Mouse (Mus musculus) heart, embryonic 14.5 days (tissue): ENCODE measurements at regions not wholly inside any gene's neighbourhood (a gene's known extent, or its start where the extent isn't known, plus 50 kb on each side); places are given as distances from the start of the nearest gene placed in this dataset.

Experiments used
- ATAC-seq: fragments of 200-750 bp; cut with Nextera tagmentation; 2 replicates; pipeline ENCODE4 v1.8.0; 2017; ENCODE audit warnings: low read depth, moderate TSS enrichment; ENCODE audit not compliant: insufficient number of reproducible peaks, insufficient read depth, low FRiP score
- H3K27ac ChIP-seq, 2 experiments: fragments of 200-500 bp in 1 of 2; fragments of 300-500 bp in 1 of 2; sonication (generic) in 1 of 2; replicated peaks in 1 of 2; 2 replicates each; pipeline ENCODE4 v1.5.1; 2012 to 2014; ENCODE audit warnings: low read depth in 2 of 2, low read length in 2 of 2, control low read depth in 1 of 2, mild to moderate bottlenecking in 1 of 2, mixed read lengths in 1 of 2; ENCODE audit not compliant: control insufficient read depth in 1 of 2, insufficient read depth in 1 of 2
- H3K27me3 ChIP-seq: fragments of 300-500 bp; sonication (generic); 2 replicates; pipeline ENCODE4 v1.6.1; 2014; ENCODE audit warnings: mild to moderate bottlenecking, low read length, control low read depth; ENCODE audit not compliant: control insufficient read depth, insufficient read depth
- H3K36me3 ChIP-seq: fragments of 300-500 bp; sonication (generic); 2 replicates; pipeline ENCODE4 v1.6.1; 2014; ENCODE audit warnings: mild to moderate bottlenecking, control low read depth, low read length, mixed read lengths; ENCODE audit not compliant: control insufficient read depth, insufficient read depth
- H3K4me1 ChIP-seq, 2 experiments: fragments of 200-500 bp in 1 of 2; fragments of 300-500 bp in 1 of 2; sonication (generic) in 1 of 2; 2 replicates each; pipeline ENCODE4 v1.6.1; 2012 to 2014; ENCODE audit warnings: low read length in 2 of 2, control low read depth in 1 of 2, mixed read lengths in 1 of 2; ENCODE audit not compliant: control insufficient read depth in 2 of 2, insufficient read depth in 2 of 2
- H3K4me2 ChIP-seq: fragments of 300-500 bp; sonication (generic); 2 replicates; pipeline ENCODE4 v1.6.1; 2014; ENCODE audit warnings: mild to moderate bottlenecking, low read length
- H3K4me3 ChIP-seq, 2 experiments: fragments of 200-500 bp in 1 of 2; fragments of 300-500 bp in 1 of 2; sonication (generic) in 1 of 2; 2 replicates each; pipeline ENCODE4 v1.5.1; 2012 to 2014; ENCODE audit warnings: low read length in 2 of 2, mild to moderate bottlenecking in 2 of 2, control low read depth in 1 of 2, low read depth in 1 of 2, moderate library complexity in 1 of 2; ENCODE audit not compliant: control insufficient read depth in 1 of 2, insufficient read depth in 1 of 2
- H3K9ac ChIP-seq: fragments of 300-500 bp; sonication (generic); 2 replicates; pipeline ENCODE4 v1.6.1; 2014; ENCODE audit warnings: mild to moderate bottlenecking, low read length
- H3K9me3 ChIP-seq: fragments of 300-500 bp; sonication (generic); 2 replicates; pipeline ENCODE4 v1.6.1; 2016; ENCODE audit warnings: low read length, control low read depth; ENCODE audit not compliant: control insufficient read depth
- WGBS: fragments of 180-500 bp; shearing (Covaris S2); extraction: QIAGEN DNeasy Blood & Tissue Kit; methylation state at CpG from one replicate; pipeline ENCODE4 v1.1.7; 2014; 5-methylcytosine and 5-hydroxymethylcytosine counted together

GRCm38 (mm10) chr15:38371404-38372090, 946.2 kb downstream of the 4930447A16Rik start:
- WGBS, result 69% methylated on average over 12 of the region's 12 CpGs
- Histone ChIP-seq H3K4me1 (peaks cover 8 to 10% of the 10 kb centered on the region in 2 experiments; a peak in 3 of 4 replicates), H3K27me3 (no peaks in the 10 kb centered on the region), H3K9ac (no peak overlapping the region), H3K4me2 (no peak overlapping the region), H3K4me3 (no peak overlapping the region), H3K36me3 (no peaks in the 10 kb centered on the region), H3K9me3 (no peaks in the 10 kb centered on the region), H3K27ac (no peak overlapping the region)
- ATAC-seq, result no peak

- no peaks in the 10 kb centered on the region for H3K36me3 ChIP-seq
Observed at GRCm38 (mm10) chr15:38373797-38374196, 948.4 kb downstream of the 4930447A16Rik start.

GRCm38 (mm10) chr15:38374786-38375185, 949.4 kb downstream of the 4930447A16Rik start:
- no peak for ATAC-seq
- 67% methylated on average over 6 of the region's 6 CpGs for WGBS
- peaks cover 8 to 10% of the 10 kb centered on the region in 2 experiments; a peak in 3 of 4 replicates for H3K4me1 ChIP-seq
- no peak overlapping the region for H3K4me2 ChIP-seq
- H3K36me3 ChIP-seq, result no peaks in the 10 kb centered on the region
- no peak overlapping the region for H3K4me3 ChIP-seq
- peak overlapping the region; percentile 32 to 66; a peak in 3 of 4 replicates for H3K27ac ChIP-seq
- H3K9ac ChIP-seq, result no peak overlapping the region
- H3K27me3 ChIP-seq, result no peaks in the 10 kb centered on the region
- H3K9me3 ChIP-seq, result no peaks in the 10 kb centered on the region

More at GRCm38 (mm10) chr15:38373797-38374196, 948.4 kb downstream of the 4930447A16Rik start:
- Histone ChIP-seq H3K4me3 (peak overlapping the region; percentile 21 to 31), H3K4me1 (peaks cover 8 to 10% of the 10 kb centered on the region in 2 experiments; a peak in 3 of 4 replicates), H3K27ac (peak overlapping the region; percentile 66 to 75), H3K9me3 (no peaks in the 10 kb centered on the region), H3K9ac (peak overlapping the region; percentile 44; the same call in 1 of the 2 replicates), H3K27me3 (no peaks in the 10 kb centered on the region), H3K4me2 (peak overlapping the region; percentile 58)
- 3% methylated on average over 21 of the region's 21 CpGs for WGBS
- peak; percentile 72 for ATAC-seq

GRCm38 (mm10) chr15:38378106-38378505, 952.8 kb downstream of the 4930447A16Rik start:
- H3K27ac ChIP-seq, result no peak overlapping the region; a peak in 1 of 4 replicates
- no peak for ATAC-seq
- 59% methylated on average over 8 of the region's 8 CpGs for WGBS

GRCm38 (mm10) chr15:38387617-38388016, 962.3 kb downstream of the 4930447A16Rik start:
- Histone ChIP-seq H3K27ac (no peak overlapping the region), H3K9ac (no peak overlapping the region), H3K4me2 (no peak overlapping the region), H3K4me1 (peaks cover 41 to 47% of the 10 kb centered on the region in 2 experiments), H3K4me3 (no peak overlapping the region), H3K36me3 (no peaks in the 10 kb centered on the region), H3K9me3 (no peaks in the 10 kb centered on the region), H3K27me3 (no peaks in the 10 kb centered on the region)
- no peak for ATAC-seq
- WGBS, result 62% methylated on average over 7 of the region's 7 CpGs

More at GRCm38 (mm10) chr15:38378106-38378505, 952.8 kb downstream of the 4930447A16Rik start:
- H3K36me3 ChIP-seq, result no peaks in the 10 kb centered on the region
- H3K4me2 ChIP-seq, result no peak overlapping the region
- no peak overlapping the region for H3K4me3 ChIP-seq
- H3K9me3 ChIP-seq, result no peaks in the 10 kb centered on the region
- H3K4me1 ChIP-seq, result peaks cover 8 to 10% of the 10 kb centered on the region in 2 experiments; a peak in 3 of 4 replicates
- no peak overlapping the region for H3K9ac ChIP-seq
- no peaks in the 10 kb centered on the region for H3K27me3 ChIP-seq

- Histone ChIP-seq H3K4me3 (no peak overlapping the region), H3K27ac (no peak overlapping the region), H3K27me3 (no peaks in the 10 kb centered on the region), H3K9me3 (no peaks in the 10 kb centered on the region), H3K4me2 (no peak overlapping the region), H3K9ac (no peak overlapping the region), H3K36me3 (no peaks in the 10 kb centered on the region), H3K4me1 (peaks cover 41 to 47% of the 10 kb centered on the region in 2 experiments)
- ATAC-seq, result no peak
- WGBS, result 41% methylated on average over 7 of the region's 7 CpGs
Observed at GRCm38 (mm10) chr15:38388436-38388835, 963.1 kb downstream of the 4930447A16Rik start.

GRCm38 (mm10) chr15:38390450-38390849, 965.1 kb downstream of the 4930447A16Rik start:
- no peaks in the 10 kb centered on the region for H3K36me3 ChIP-seq
- H3K27me3 ChIP-seq, result no peaks in the 10 kb centered on the region
- no peak overlapping the region for H3K4me3 ChIP-seq
- H3K4me1 ChIP-seq, result peaks cover 23 to 28% of the 10 kb centered on the region in 2 experiments
- ATAC-seq, result no peak
- 85% methylated on average over 12 of the region's 12 CpGs for WGBS
- H3K27ac ChIP-seq, result no peak overlapping the region
- no peaks in the 10 kb centered on the region for H3K9me3 ChIP-seq
- H3K4me2 ChIP-seq, result no peak overlapping the region
- H3K9ac ChIP-seq, result no peak overlapping the region
